Mouse (Mus musculus) thymus, adult 2 months (tissue): Measurements from ENCODE around the gene Qrsl1.
"Not testable (repeated sequence)": the region's sequence is repeated elsewhere in the genome, so short reads cannot be mapped to it uniquely, and the experiment has no call there.

Source experiments
- CTCF ChIP-seq: fragments of 200-500 bp; IDR thresholded peaks from 2 replicates; pipeline ENCODE4 v1.5.1; 2012; ENCODE audit warnings: mild to moderate bottlenecking, control low read depth, low read length, moderate library complexity, borderline replicate concordance; ENCODE audit not compliant: control insufficient read depth, poor library complexity, insufficient read depth; ENCODE audit errors: extremely low read depth
- POLR2A ChIP-seq: fragments of 200-500 bp; IDR thresholded peaks from 2 replicates; pipeline ENCODE4 v1.6.1; 2012; ENCODE audit warnings: mild to moderate bottlenecking, low read length, control low read depth, moderate library complexity; ENCODE audit not compliant: control insufficient read depth, poor library complexity, insufficient read depth; ENCODE audit errors: extremely low read depth

DNA sequence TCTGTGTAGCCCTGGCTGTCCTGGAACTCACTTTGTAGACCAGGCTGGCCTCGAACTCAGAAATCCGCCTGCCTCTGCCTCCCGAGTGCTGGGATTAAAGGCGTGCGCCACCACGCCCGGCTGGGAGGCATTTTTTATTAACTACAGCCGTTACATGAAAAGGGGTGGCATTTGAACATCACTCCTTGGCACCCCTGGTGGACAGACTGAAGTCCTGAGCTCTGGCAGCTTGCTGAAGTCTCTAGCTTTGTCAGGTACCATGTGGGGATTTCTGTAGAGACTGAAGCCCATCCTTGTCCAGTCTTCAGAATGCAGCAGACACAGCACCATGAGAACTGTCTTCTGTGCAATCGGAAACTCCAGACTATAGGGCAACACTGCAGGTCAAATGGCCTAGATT lies 24.2 kb upstream of the Qrsl1 start:
- TF ChIP-seq POLR2A, CTCF: not testable (repeated sequence)
